Mouse (Mus musculus): Measurements from ENCODE around the gene Fgf15. TPM values are rescaled to one million over a fixed set of nuclear protein-coding genes. Genes with fewer than 3 reads are reported as not detected.
"Not testable (repeated sequence)": the region's sequence is repeated elsewhere in the genome, so short reads cannot be mapped to it uniquely, and the experiment has no call there.

Fgf15 gene
- total and polyA plus RNA-seq, 3 experiments = not detected

DNA sequence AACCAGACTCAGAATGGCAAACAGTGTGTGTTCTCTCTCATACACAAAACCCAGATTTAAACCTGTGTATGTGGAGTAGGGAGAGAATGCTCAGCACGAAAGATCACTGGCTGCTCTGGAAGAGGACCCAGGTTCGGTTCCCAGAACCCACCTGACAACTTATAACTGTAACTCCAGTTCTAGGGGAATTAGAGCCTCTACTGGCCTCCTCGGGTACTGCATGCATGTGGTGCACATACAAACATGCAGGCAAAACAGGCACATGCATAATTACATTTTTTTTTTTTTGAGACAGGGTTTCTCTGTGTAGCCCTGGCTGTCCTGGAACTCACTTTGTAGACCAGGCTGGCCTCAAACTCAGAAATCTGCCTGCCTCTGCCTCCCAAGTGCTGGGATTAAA is 9.2 kb downstream of the Fgf15 start:
- H3K27ac ChIP-seq; H3K27me3 ChIP-seq (ENCODE audit: control insufficient read depth, insufficient read depth, low read length); intact Hi-C loops (cut with DNase I); H3K4me3 ChIP-seq; H3K9ac ChIP-seq (ENCODE audit: low read depth, low read length); H3K4me1 ChIP-seq (ENCODE audit: control insufficient read depth, insufficient read depth, low read length); DNase-seq; H3K36me3 ChIP-seq (ENCODE audit: control insufficient read depth, insufficient read depth, low read length); H3K79me2 ChIP-seq (replicated peaks; ENCODE audit: control insufficient read depth, insufficient read depth, low read length): not testable (repeated sequence)
- 94% methylated on average over 3 of the region's 3 CpGs for WGBS
- TF ChIP-seq CTCF (IDR thresholded peaks at IDR 0.05) = peak; percentile 24; the same call in 1 of the 2 replicates

DNA sequence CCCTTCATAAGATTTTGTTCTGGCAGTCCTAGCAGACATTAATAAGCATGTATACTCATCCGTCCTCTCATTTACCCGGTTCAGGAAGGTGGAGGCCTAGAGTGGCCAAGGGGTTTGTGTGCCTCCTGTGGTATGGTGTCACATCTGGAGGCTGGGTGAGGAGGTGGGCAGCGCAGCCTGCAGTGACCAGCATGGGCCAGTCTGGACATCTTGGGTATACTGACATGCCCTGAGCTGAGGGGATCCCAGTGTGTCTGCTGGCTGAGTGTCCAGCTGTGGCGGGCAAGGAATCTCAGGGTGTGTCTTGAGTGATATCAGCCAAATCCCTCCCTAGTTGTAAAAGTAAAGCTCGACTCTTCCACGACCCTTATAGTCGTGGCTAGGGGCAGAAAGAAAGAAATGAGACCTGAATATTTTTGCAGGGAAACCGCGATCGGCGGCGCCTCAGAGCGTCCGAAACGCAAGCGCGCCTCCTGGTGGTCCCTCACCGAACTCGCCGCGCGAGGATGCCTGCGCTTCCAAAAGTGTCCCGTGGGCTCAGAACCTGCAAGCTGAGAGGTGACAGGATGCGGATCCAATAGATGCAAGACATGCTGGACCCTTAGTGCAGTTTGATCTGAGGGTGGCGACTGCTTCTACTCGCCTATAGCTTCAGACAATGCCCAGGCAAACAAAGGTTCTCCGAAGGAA is 10.5 kb downstream of the Fgf15 start:
- no peak overlapping the region for H3K4me3 ChIP-seq
- H3K36me3 ChIP-seq (ENCODE audit: control insufficient read depth, insufficient read depth, low read length) = no peaks in the 10 kb centered on the region
- intact Hi-C loops (cut with DNase I) = no loop called here
- 13% methylated on average over 28 of the region's 28 CpGs for WGBS
- H3K79me2 ChIP-seq (replicated peaks; ENCODE audit: control insufficient read depth, insufficient read depth, low read length) = no peaks in the 10 kb centered on the region
- peak; percentile 51 to 72 for DNase-seq
- no peak overlapping the region for H3K9ac ChIP-seq (ENCODE audit: low read depth, low read length)
- H3K27ac ChIP-seq = no peak overlapping the region
- H3K27me3 ChIP-seq (ENCODE audit: control insufficient read depth, insufficient read depth, low read length) = no peaks in the 10 kb centered on the region
- TF ChIP-seq CTCF (IDR thresholded peaks at IDR 0.05) = peak; percentile 98
- no peak for TF ChIP-seq POLR2A (IDR thresholded peaks at IDR 0.05; ENCODE audit: insufficient read depth, low read depth, low read length)
- no peaks in the 10 kb centered on the region for H3K4me1 ChIP-seq (ENCODE audit: control insufficient read depth, insufficient read depth, low read length)

DNA sequence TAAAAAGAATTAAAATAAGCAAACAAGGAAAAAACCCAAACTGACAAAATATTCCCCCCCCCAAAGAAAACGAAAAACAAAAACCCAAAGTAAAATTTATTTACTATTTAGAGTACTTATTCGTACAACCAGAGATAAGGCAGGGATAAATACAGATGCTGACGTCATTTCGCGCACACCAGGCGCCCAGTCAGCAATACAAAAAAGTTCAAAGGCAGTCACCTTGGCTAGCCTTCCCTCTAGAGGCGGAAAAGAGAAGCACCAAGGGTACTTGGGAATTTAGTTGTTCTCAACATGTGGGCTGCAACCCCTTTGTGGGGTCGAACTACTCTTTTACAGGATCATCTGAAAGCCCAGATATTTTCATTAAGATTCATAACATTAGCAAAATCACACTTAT is 11.5 kb downstream of the Fgf15 start:
- TF ChIP-seq CTCF (IDR thresholded peaks at IDR 0.05) (peak; percentile 62), EP300 (IDR thresholded peaks at IDR 0.05; ENCODE audit: insufficient read depth, low read depth, low read length) (no peak)
- H3K36me3 ChIP-seq (ENCODE audit: control insufficient read depth, insufficient read depth, low read length) = no peaks in the 10 kb centered on the region
- no peak overlapping the region for H3K9ac ChIP-seq (ENCODE audit: low read depth, low read length)
- no peaks in the 10 kb centered on the region for H3K4me1 ChIP-seq (ENCODE audit: control insufficient read depth, insufficient read depth, low read length)
- H3K27ac ChIP-seq = no peak overlapping the region
- DNase-seq = no peak
- H3K27me3 ChIP-seq (ENCODE audit: control insufficient read depth, insufficient read depth, low read length) = no peaks in the 10 kb centered on the region
- no peak overlapping the region for H3K4me3 ChIP-seq
- intact Hi-C loops (cut with DNase I) = no loop called here
- WGBS = 8% methylated on average over 8 of the region's 8 CpGs
- H3K79me2 ChIP-seq (replicated peaks; ENCODE audit: control insufficient read depth, insufficient read depth, low read length) = no peaks in the 10 kb centered on the region

DNA sequence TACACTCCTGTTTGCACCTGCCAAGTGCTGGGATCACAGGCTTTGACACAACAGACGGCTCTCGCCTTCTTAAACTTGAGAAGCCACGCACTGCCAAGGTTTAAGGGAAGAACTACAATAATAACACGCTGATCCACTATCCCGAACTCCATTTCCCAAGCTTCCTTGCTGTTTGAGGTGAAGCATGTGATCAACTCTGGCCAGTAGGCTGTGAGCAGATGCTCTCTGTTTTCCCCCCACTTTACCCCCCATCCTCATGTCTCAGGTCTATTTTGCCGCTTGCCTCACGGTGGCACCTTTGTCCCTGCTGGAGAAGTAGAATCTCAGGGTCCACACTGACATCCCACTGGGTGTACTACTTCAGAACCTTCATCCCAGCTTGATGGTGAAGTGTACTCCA is 12.4 kb downstream of the Fgf15 start:
- WGBS = 40% methylated on average over 7 of the region's 7 CpGs
- Histone ChIP-seq H3K27me3 (ENCODE audit: control insufficient read depth, insufficient read depth, low read length) (no peaks in the 10 kb centered on the region), H3K4me1 (ENCODE audit: control insufficient read depth, insufficient read depth, low read length) (no peaks in the 10 kb centered on the region), H3K36me3 (ENCODE audit: control insufficient read depth, insufficient read depth, low read length) (no peaks in the 10 kb centered on the region), H3K4me3 (no peak overlapping the region), H3K9ac (ENCODE audit: low read depth, low read length) (no peak overlapping the region), H3K79me2 (replicated peaks; ENCODE audit: control insufficient read depth, insufficient read depth, low read length) (no peaks in the 10 kb centered on the region), H3K27ac (no peak overlapping the region)
- TF ChIP-seq POLR2A (IDR thresholded peaks at IDR 0.05; ENCODE audit: insufficient read depth, low read depth, low read length) = no peak
- TF ChIP-seq CTCF (IDR thresholded peaks at IDR 0.05) = no peak
- TF ChIP-seq EP300 (IDR thresholded peaks at IDR 0.05; ENCODE audit: insufficient read depth, low read depth, low read length) = no peak
- no peak for DNase-seq
- intact Hi-C loops (cut with DNase I) = no loop called here

DNA sequence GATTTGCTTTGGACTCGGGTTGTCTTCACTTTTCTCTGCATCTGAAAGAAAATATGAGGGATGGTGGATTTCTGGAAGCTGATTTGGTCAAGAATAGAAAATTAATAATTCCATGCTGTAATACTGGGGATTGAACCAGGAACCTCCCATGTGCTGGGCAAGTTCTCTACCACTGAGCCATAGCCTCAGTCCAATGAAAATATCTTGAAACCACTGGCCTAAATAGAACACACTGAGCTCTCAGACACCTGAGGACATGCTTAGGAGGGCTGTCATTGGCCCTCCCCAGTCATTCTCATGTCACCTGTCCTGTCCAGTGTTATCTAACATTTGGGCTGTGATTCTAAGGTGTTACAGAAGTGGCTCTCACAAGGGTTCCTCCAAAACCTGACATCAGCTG is 14.8 kb downstream of the Fgf15 start:
- 0 out of 2 replicates have a peak, but pooled peaks cover 2% of the 10 kb centered on the region for H3K79me2 ChIP-seq (replicated peaks; ENCODE audit: control insufficient read depth, insufficient read depth, low read length)
- no peaks in the 10 kb centered on the region for H3K27me3 ChIP-seq (ENCODE audit: control insufficient read depth, insufficient read depth, low read length)
- intact Hi-C loops (cut with DNase I) = no loop called here
- no peak overlapping the region for H3K4me3 ChIP-seq
- H3K27ac ChIP-seq = no peak overlapping the region
- H3K36me3 ChIP-seq (ENCODE audit: control insufficient read depth, insufficient read depth, low read length) = no peaks in the 10 kb centered on the region
- no peak for DNase-seq
- peaks cover 3% of the 10 kb centered on the region for H3K4me1 ChIP-seq (ENCODE audit: control insufficient read depth, insufficient read depth, low read length)
- WGBS = 79% methylated on average over 1 of the region's 1 CpGs
- TF ChIP-seq POLR2A (IDR thresholded peaks at IDR 0.05; ENCODE audit: insufficient read depth, low read depth, low read length) (no peak), CTCF (IDR thresholded peaks at IDR 0.05) (no peak), EP300 (IDR thresholded peaks at IDR 0.05; ENCODE audit: insufficient read depth, low read depth, low read length) (no peak)
- no peak overlapping the region for H3K9ac ChIP-seq (ENCODE audit: low read depth, low read length)

DNA sequence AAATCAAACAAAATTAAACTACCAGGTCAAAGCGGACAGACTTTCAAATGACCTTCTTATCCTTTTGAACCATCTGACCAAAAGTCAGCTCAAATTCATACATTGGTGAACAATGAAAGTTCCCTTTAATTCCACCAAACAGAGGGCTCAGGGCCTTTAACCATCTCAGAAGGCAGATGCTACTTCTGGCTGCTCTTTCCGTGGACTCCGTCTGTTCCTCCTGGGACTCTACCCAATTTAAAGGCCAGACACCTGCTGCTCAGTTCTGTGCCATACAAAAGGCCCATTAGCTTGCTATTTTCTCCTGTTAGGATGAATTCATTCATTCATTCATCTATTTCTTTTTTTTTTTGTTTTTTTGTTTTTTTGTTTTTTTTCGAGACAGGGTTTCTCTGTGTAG is 16.6 kb downstream of the Fgf15 start:
- no peaks in the 10 kb centered on the region for H3K27me3 ChIP-seq (ENCODE audit: control insufficient read depth, insufficient read depth, low read length)
- intact Hi-C loops (cut with DNase I) = no loop called here
- no peak overlapping the region for H3K9ac ChIP-seq (ENCODE audit: low read depth, low read length)
- whole genome bisulfite sequencing = 89% methylated on average over 4 of the region's 4 CpGs
- no peaks in the 10 kb centered on the region for H3K36me3 ChIP-seq (ENCODE audit: control insufficient read depth, insufficient read depth, low read length)
- H3K79me2 ChIP-seq (replicated peaks; ENCODE audit: control insufficient read depth, insufficient read depth, low read length) = 0 out of 2 replicates have a peak, but pooled peaks cover 2% of the 10 kb centered on the region
- no peak for TF ChIP-seq POLR2A (IDR thresholded peaks at IDR 0.05; ENCODE audit: insufficient read depth, low read depth, low read length)
- no peak for TF ChIP-seq EP300 (IDR thresholded peaks at IDR 0.05; ENCODE audit: insufficient read depth, low read depth, low read length)
- TF ChIP-seq CTCF (IDR thresholded peaks at IDR 0.05) = no peak
- no peak overlapping the region for H3K4me3 ChIP-seq
- no peak for DNase-seq
- H3K4me1 ChIP-seq (ENCODE audit: control insufficient read depth, insufficient read depth, low read length) = peaks cover 3% of the 10 kb centered on the region
- no peak overlapping the region for H3K27ac ChIP-seq
